Mouse (Mus musculus) cortical plate, adult 2 months (tissue): Measurements from ENCODE around the gene Gm6993.

Source experiments
- CTCF ChIP-seq: fragments of 200-500 bp; IDR thresholded peaks from 2 replicates; pipeline ENCODE4 v1.5.1; 2011; ENCODE audit warnings: mild to moderate bottlenecking, control low read depth, low read length; ENCODE audit not compliant: insufficient read depth; ENCODE audit errors: extremely low read depth
- POLR2A ChIP-seq: fragments of 200-500 bp; IDR thresholded peaks from 2 replicates; pipeline ENCODE4 v1.6.1; 2011; ENCODE audit warnings: mild to moderate bottlenecking, low read length, control low read depth; ENCODE audit not compliant: insufficient read depth; ENCODE audit errors: extremely low read depth

GRCm38 (mm10) chr12:31239031-31239583, 1.5 kb upstream of the Gm6993 start:
- TF ChIP-seq CTCF (no peak), POLR2A (no peak)
